Mouse (Mus musculus): ENCODE measurements around the gene Rsl1d1.

GRCm38 (mm10) chr16:11198467-11198866 lies 4.7 kb downstream of the Rsl1d1 start:
- TF ChIP-seq POLR2A (IDR thresholded peaks at IDR 0.05; ENCODE audit: extremely low read depth, insufficient read depth, low read length) (no peak), CTCF (IDR thresholded peaks at IDR 0.05; ENCODE audit: low read depth, low read length) (no peak)
